Mouse (Mus musculus) lung, embryonic 14.5 days (tissue): Measurements from ENCODE around the gene Tmbim7. TPM values are rescaled to one million over a fixed set of nuclear protein-coding genes. Genes with fewer than 3 reads are reported as not detected.
A peak's percentile ranks its signal among the peaks of the same experiment; 100 is the strongest.

Experiments
- ATAC-seq: fragments of 200-750 bp; cut with Nextera tagmentation; 2 replicates; pipeline ENCODE4 v1.8.0; 2017; ENCODE audit warnings: mild to moderate bottlenecking, moderate TSS enrichment, moderate library complexity; ENCODE audit not compliant: insufficient read depth
- DNase-seq: peaks from one replicate; pipeline ENCODE4 v3.0.0-alpha.2; 2015
- H3K27ac ChIP-seq: fragments of 300-500 bp; sonication (generic); 2 replicates; pipeline ENCODE4 v1.5.1; 2014; ENCODE audit warnings: low read depth, mild to moderate bottlenecking, moderate library complexity
- H3K27me3 ChIP-seq: fragments of 300-500 bp; sonication (generic); 2 replicates; pipeline ENCODE4 v1.6.1; 2014; ENCODE audit warnings: low read length, control low read depth; ENCODE audit not compliant: insufficient read depth
- H3K36me3 ChIP-seq: fragments of 300-500 bp; sonication (generic); 2 replicates; pipeline ENCODE4 v1.6.1; 2014; ENCODE audit warnings: control low read depth; ENCODE audit not compliant: insufficient read depth
- H3K4me1 ChIP-seq: fragments of 300-500 bp; sonication (generic); 2 replicates; pipeline ENCODE4 v1.6.1; 2014; ENCODE audit warnings: antibody characterized with exemption, control low read depth; ENCODE audit not compliant: insufficient read depth
- H3K4me2 ChIP-seq: fragments of 300-500 bp; sonication (generic); 2 replicates; pipeline ENCODE4 v1.6.1; 2014; ENCODE audit warnings: mild to moderate bottlenecking
- H3K4me3 ChIP-seq: fragments of 300-500 bp; sonication (generic); 2 replicates; pipeline ENCODE4 v1.5.1; 2014; ENCODE audit warnings: low read depth, low read length
- H3K9ac ChIP-seq: fragments of 300-500 bp; sonication (generic); 2 replicates; pipeline ENCODE4 v1.6.1; 2014
- H3K9me3 ChIP-seq: fragments of 300-500 bp; sonication (generic); 2 replicates; pipeline ENCODE4 v1.6.1; 2016; ENCODE audit warnings: low read depth, low read length, control low read depth
- CTCF ChIP-seq: IDR thresholded peaks from 2 replicates; pipeline ENCODE4 v1.5.1; 2016; ENCODE audit warnings: antibody characterized with exemption, low read depth
- WGBS: fragments of 180-500 bp; shearing (Covaris S2); extraction: QIAGEN DNeasy Blood & Tissue Kit; methylation state at CpG from one replicate; pipeline ENCODE4 v1.1.7; 2014; 5-methylcytosine and 5-hydroxymethylcytosine counted together
- microRNA-seq: library from miRNA; unstranded; fragments of <30 nt; microRNA quantifications from one replicate; pipeline ENCODE4, GENCODE M21; 2016; ENCODE audit warnings: borderline number of aligned reads
- polyA plus RNA-seq: library from polyadenylated mRNA; unstranded; fragments of >200 nt; fragmentation: Nextera tagmentation; extraction: Ambion mirVana; gene quantifications from 2 replicates; pipeline ENCODE4 v1.2.1, GENCODE M21; 2014

The Tmbim7 gene
- polyA plus RNA-seq, 1 experiment from 2014 or later: not detected

DNA sequence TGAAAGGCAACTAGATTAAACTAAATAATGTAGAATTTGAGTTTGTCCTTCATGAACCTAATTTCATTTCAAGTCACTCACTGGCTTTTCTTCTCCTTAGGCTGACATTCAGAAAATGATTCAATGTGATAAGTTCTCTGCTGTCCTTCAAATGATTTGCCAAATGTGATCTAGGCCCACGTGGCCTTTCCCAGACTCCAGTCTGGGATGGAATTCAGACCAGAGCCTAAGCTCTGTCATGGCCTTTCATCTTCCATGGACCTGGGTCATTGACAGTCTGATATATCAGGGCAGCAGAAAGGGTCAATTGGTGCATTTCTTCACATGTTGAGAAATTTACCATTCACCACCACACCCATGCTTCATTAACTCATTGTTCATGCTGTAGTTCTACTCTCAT is 74.5 kb downstream of the Tmbim7 start:
- H3K4me3 ChIP-seq: no peak overlapping the region
- no peak overlapping the region for H3K9ac ChIP-seq
- no peak for ATAC-seq
- no peak for DNase-seq
- no peak for TF ChIP-seq CTCF
- 76% methylated on average over 1 of the region's 1 CpGs for WGBS
- H3K36me3 ChIP-seq: peaks cover 21% of the 10 kb centered on the region
- H3K27ac ChIP-seq: no peak overlapping the region
- no peaks in the 10 kb centered on the region for H3K9me3 ChIP-seq
- no peaks in the 10 kb centered on the region for H3K27me3 ChIP-seq
- H3K4me1 ChIP-seq: no peaks in the 10 kb centered on the region
- H3K4me2 ChIP-seq: no peak overlapping the region

DNA sequence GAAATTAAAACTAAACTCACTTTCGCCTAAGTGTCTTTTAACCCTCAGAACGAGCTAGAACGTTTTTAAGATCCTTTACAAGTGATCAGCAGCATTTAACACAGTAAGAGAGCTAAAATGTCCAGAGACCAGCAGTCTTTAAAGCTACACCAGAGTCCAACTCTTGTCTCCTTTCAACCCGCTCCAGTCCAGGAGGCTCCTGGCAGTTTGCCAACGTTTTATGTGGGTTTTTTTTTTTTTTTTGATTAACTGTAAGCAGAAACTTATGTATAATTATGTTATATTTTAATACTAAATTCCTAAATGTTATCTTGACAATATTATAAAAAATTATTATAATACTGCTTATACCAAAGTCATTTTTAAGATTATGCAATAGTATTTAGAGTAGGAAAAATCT is 77.8 kb downstream of the Tmbim7 start:
- WGBS: 52% methylated on average over 5 of the region's 5 CpGs
- Histone ChIP-seq H3K36me3 (peaks cover 18% of the 10 kb centered on the region; the same call in 1 of the 2 replicates), H3K4me1 (no peaks in the 10 kb centered on the region), H3K9me3 (no peaks in the 10 kb centered on the region), H3K9ac (no peak overlapping the region), H3K4me3 (no peak overlapping the region), H3K27me3 (no peaks in the 10 kb centered on the region), H3K27ac (no peak overlapping the region), H3K4me2 (no peak overlapping the region)
- TF ChIP-seq CTCF: no peak
- DNase-seq (peak; percentile 59), ATAC-seq (no peak)

Small RNAs within 50 kb of the gene (microRNA-seq; reads per million reads assigned to microRNA genes)
- gene Gm22926 (not detected), gene Gm26238 (not detected)

Other genes starting within 250 kb of the Tmbim7 start
- gene Fam133b, start 107.3 kb upstream of the Tmbim7 start, polyA plus RNA-seq: 33.5 and 36.6 TPM in 2 replicates
- gene 1700109H08Rik, start 79.6 kb upstream of the Tmbim7 start, polyA plus RNA-seq: 3.0 and 4.3 TPM in 2 replicates
- gene Pex1, start 55.1 kb upstream of the Tmbim7 start, polyA plus RNA-seq: 11.5 and 12.4 TPM in 2 replicates
- 13.4 and 14.7 TPM in 2 replicates for gene Rbm48, start 54.6 kb upstream of the Tmbim7 start, polyA plus RNA-seq
- gene Gatad1, start 6.0 kb downstream of the Tmbim7 start, polyA plus RNA-seq: 80.3 and 82.6 TPM in 2 replicates
- gene Ankib1, start 151.7 kb downstream of the Tmbim7 start, polyA plus RNA-seq: 12.2 and 13.2 TPM in 2 replicates
- 45.7 and 45.8 TPM in 2 replicates for gene Krit1, start 152.0 kb downstream of the Tmbim7 start, polyA plus RNA-seq
- 0.09 TPM in 1 of 2 replicates, not detected in the other for gene Lrrd1, start 194.0 kb downstream of the Tmbim7 start, polyA plus RNA-seq
- 7.1 and 8.1 TPM in 2 replicates for gene Mterf1a, start 242.8 kb downstream of the Tmbim7 start, polyA plus RNA-seq